Mouse (Mus musculus): Measurements from ENCODE around the gene Cic. TPM values are rescaled to one million over a fixed set of nuclear protein-coding genes. Genes with fewer than 3 reads are reported as not detected.

The Cic gene
- polyA plus RNA-seq, 1 experiment from 2014 or later, result 8.9 TPM

DNA sequence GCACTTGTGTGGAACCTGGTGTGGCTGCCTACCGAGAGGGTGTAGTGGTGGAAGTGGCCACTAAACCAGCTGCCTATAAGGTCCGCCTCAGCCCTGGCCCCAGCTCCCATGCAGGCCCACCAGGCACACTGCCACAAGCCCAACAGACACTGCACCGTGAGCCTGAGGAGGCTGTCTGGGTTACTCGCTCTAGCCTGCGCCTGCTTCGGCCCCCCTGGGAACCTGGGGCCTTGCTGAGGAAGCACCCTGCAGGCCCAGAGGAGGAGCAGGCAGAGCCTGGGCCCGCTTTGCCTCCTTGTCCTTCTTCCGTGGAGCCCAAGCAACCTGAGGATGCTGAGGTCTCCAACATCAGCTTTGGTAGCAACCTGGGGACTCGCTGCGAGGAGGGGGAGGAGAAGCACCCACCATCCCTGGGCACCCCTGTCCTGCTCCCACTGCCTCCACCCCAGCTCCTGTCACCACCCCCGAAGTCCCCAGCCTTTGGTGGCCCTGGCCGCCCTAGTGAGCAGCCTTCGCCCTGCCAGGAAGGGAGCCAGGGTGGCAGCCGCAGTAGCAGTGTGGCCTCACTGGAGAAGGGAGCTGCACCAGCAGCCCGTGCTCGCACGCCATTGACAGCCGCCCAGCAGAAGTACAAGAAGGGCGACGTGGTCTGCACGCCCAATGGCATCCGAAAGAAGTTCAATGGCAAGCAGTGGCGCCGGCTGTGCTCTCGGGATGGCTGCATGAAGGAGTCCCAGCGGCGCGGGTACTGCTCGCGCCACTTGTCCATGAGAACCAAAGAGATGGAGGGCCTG is 4.3 kb downstream of the Cic start:
- H3K27me3 ChIP-seq, result no peaks in the 10 kb centered on the region
- no peak for ATAC-seq (ENCODE audit: insufficient read depth)
- peaks cover 87% of the 10 kb centered on the region for H3K4me1 ChIP-seq (replicated peaks)
- H3K4me2 ChIP-seq, result no peak overlapping the region
- 88% methylated on average over 30 of the region's 30 CpGs for WGBS (ENCODE audit: insufficient replicate concordance)
- H3K9me3 ChIP-seq (replicated peaks), result no peaks in the 10 kb centered on the region
- H3K4me3 ChIP-seq (replicated peaks), result no peak overlapping the region
- peaks cover 26% of the 10 kb centered on the region for H3K36me3 ChIP-seq (replicated peaks)
- no peak overlapping the region for H3K9ac ChIP-seq
- H3K27ac ChIP-seq (replicated peaks), result 0 out of 2 replicates have a peak overlapping the region, but pooled peaks have one; percentile 96

DNA sequence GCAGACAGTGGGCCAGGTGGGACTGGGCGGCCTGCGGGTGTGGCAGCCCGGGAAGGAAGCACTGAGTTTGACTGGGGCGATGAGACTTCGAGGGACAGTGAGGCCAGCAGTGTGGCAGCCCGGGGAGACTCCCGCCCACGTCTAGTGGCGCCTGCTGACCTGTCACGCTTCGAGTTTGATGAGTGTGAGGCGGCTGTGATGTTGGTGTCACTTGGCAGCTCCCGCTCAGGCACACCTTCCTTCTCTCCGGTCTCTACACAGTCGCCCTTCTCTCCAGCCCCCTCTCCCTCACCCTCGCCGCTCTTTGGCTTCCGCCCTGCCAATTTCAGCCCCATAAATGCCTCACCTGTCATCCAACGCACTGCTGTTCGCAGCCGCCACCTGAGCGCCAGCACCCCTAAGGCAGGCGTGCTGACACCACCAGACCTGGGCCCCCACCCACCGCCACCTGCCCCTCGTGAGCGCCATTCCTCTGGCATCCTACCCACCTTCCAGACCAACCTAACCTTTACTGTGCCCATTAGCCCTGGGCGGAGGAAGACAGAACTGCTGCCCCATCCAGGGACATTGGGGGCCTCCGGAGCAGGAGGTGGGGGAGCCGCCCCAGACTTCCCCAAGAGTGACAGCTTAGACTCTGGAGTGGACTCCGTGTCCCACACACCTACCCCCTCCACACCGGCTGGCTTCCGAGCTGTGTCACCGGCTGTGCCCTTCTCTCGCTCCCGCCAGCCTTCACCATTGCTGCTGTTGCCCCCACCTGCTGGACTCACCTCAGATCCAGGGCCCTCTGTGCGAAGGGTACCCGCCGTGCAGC is 5.1 kb downstream of the Cic start:
- ATAC-seq (ENCODE audit: insufficient read depth), result no peak
- Histone ChIP-seq H3K9me3 (replicated peaks) (no peaks in the 10 kb centered on the region), H3K4me1 (replicated peaks) (peaks cover 91% of the 10 kb centered on the region), H3K27ac (replicated peaks) (peak overlapping the region; percentile 96), H3K4me3 (replicated peaks) (0 out of 2 replicates have a peak overlapping the region, but pooled peaks have one; percentile 41), H3K4me2 (peak overlapping the region; percentile 71), H3K27me3 (no peaks in the 10 kb centered on the region), H3K36me3 (replicated peaks) (peaks cover 26% of the 10 kb centered on the region), H3K9ac (no peak overlapping the region)
- WGBS (ENCODE audit: insufficient replicate concordance), result 86% methylated on average over 38 of the region's 38 CpGs

DNA sequence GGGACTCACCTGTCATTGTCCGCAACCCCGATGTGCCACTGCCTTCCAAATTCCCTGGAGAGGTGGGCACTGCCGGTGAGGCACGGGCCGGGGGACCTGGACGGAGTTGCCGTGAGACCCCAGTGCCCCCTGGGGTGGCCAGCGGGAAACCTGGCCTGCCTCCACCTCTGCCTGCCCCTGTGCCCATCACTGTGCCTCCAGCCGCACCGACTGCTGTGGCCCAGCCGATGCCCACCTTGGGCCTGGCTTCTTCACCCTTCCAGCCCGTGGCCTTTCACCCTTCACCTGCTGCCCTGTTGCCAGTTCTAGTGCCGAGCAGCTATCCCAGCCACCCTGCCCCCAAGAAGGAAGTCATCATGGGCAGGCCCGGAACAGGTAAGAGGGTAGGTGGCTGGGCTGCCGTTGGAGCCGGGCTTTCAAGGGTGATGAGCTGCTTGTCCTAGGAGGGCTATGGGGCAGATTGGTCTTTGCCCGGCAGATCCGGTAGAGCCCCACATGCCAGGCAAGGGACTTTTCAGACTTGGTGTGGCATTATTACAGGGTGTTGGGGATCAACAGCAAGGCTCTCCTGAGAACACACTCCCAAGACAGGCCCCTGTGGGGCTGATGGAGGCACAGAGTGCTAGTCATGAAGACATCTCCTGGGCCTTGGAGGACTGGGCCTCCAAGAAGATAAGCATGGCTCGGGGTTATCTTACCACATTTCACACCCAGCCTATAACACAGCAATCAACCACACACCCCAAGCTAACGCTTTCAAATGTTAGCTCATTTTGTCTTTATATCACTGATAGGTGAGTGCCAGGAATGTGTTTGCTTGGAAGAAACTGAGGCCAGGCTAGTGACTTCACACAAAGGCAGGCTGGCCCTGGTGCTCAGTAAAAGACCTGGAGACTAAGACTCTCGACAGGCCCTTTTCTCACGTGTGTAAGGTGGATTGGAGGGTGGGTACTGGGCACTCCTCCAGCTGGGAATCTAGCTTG is 6.0 kb downstream of the Cic start:
- ATAC-seq (ENCODE audit: insufficient read depth), result peak; percentile 72

DNA sequence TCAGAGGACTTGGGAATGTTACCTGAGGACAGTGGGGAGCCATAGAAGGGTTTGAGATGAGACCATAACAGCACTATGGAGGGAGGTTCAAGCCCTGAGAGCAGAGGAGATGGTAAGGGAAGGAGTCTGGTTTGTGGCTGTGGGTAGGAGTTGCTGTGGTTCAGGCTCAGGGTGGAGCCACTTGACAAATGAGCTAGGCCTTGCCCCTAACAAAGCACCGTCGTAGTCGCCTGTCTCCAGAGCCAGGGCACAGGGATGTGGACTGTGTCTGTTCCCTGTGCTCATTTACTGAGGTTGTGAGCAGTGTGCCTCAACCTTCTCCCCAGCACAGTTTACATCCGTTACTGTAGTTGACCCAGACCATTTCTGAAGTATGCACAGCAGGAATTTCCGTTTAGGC is 7.1 kb downstream of the Cic start:
- no peaks in the 10 kb centered on the region for H3K27me3 ChIP-seq
- no peaks in the 10 kb centered on the region for H3K9me3 ChIP-seq (replicated peaks)
- H3K4me2 ChIP-seq, result peak overlapping the region; percentile 71
- H3K4me3 ChIP-seq (replicated peaks), result no peak overlapping the region
- H3K27ac ChIP-seq (replicated peaks), result peak overlapping the region; percentile 96
- H3K9ac ChIP-seq, result peak overlapping the region; percentile 57; the same call in 1 of the 2 replicates
- 25% methylated on average over 5 of the region's 5 CpGs for WGBS (ENCODE audit: insufficient replicate concordance)
- no peak for ATAC-seq (ENCODE audit: insufficient read depth)
- H3K4me1 ChIP-seq (replicated peaks), result peaks cover 96% of the 10 kb centered on the region
- H3K36me3 ChIP-seq (replicated peaks), result peaks cover 26% of the 10 kb centered on the region

More for the DNA sequence above, 6.0 kb downstream of the Cic start:
- Histone ChIP-seq H3K9ac (peak overlapping the region; percentile 57), H3K4me3 (replicated peaks) (peak overlapping the region; percentile 41), H3K27me3 (no peaks in the 10 kb centered on the region), H3K9me3 (replicated peaks) (no peaks in the 10 kb centered on the region), H3K27ac (replicated peaks) (peak overlapping the region; percentile 96), H3K36me3 (replicated peaks) (peaks cover 26% of the 10 kb centered on the region), H3K4me2 (peak overlapping the region; percentile 71), H3K4me1 (replicated peaks) (peaks cover 98% of the 10 kb centered on the region)
- WGBS (ENCODE audit: insufficient replicate concordance), result 63% methylated on average over 22 of the region's 22 CpGs

DNA sequence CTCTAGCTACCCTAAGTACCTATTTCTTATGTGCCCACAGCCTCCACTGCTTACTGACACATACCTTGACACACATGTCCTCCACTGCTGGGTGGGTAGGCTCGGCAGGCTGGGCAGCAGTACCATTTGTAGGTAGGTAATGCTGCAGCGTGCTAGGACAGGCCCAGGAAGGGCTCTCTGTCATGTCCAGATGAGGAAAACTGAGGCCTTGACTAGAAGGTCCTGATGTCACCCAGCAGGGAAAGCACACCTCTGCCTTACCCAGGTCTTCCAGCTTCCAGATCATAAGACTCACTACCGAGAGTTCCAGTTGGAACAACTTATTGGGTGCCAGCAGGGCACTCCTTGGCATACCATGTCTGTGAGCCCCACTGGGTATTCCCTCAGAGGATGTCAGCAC is 7.5 kb downstream of the Cic start:
- Histone ChIP-seq H3K27ac (replicated peaks) (peak overlapping the region; percentile 96), H3K4me2 (peak overlapping the region; percentile 71), H3K27me3 (no peaks in the 10 kb centered on the region), H3K4me1 (replicated peaks) (peaks cover 96% of the 10 kb centered on the region), H3K9ac (peak overlapping the region; percentile 57; the same call in 1 of the 2 replicates), H3K4me3 (replicated peaks) (no peak overlapping the region), H3K9me3 (replicated peaks) (no peaks in the 10 kb centered on the region), H3K36me3 (replicated peaks) (peaks cover 26% of the 10 kb centered on the region)
- ATAC-seq (ENCODE audit: insufficient read depth), result no peak
- 84% methylated on average over 3 of the region's 3 CpGs for WGBS (ENCODE audit: insufficient replicate concordance)

DNA sequence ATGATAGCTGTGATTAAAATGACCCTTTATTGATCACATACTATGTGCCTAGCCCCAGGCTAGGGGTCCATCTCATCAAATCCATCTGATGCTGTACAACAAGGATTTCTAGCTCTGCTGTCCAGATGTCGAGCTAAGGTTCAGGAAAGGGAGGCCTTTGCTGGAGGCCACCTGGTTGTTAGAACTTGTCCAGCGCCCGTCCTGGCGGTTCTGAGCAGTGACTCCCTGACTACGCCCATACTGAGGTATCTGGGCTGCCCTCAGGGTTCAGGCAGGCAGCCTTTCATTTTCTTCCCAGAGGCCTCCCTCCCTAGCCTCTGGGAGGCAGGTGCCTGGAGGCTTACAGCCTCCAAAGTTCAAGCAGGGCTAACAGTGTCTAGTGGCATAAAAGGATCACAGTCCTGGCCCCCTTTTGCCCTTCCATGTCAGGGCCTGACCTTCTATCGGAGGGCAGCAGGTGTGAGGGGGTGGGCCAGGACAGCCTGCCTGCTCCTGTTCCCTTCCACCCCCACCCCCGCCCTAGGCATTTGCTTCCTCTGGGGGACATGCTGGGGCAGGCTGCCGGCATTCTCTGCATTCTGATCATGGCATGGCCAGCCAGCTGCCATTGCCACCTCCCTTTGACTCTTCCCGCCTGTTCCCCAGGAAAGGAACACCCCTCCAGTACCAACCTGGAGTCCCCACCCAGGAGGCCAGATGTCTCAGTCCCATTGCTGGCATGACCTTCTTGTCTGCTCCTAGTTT is 8.2 kb downstream of the Cic start:
- Histone ChIP-seq H3K27ac (replicated peaks) (peak overlapping the region; percentile 96), H3K4me3 (replicated peaks) (no peak overlapping the region), H3K9ac (peak overlapping the region; percentile 17; the same call in 1 of the 2 replicates), H3K36me3 (replicated peaks) (peaks cover 26% of the 10 kb centered on the region), H3K4me1 (replicated peaks) (peaks cover 96% of the 10 kb centered on the region), H3K4me2 (peak overlapping the region; percentile 16), H3K9me3 (replicated peaks) (no peaks in the 10 kb centered on the region), H3K27me3 (no peaks in the 10 kb centered on the region)
- 64% methylated on average over 9 of the region's 9 CpGs for WGBS (ENCODE audit: insufficient replicate concordance)
- ATAC-seq (ENCODE audit: insufficient read depth), result no peak

DNA sequence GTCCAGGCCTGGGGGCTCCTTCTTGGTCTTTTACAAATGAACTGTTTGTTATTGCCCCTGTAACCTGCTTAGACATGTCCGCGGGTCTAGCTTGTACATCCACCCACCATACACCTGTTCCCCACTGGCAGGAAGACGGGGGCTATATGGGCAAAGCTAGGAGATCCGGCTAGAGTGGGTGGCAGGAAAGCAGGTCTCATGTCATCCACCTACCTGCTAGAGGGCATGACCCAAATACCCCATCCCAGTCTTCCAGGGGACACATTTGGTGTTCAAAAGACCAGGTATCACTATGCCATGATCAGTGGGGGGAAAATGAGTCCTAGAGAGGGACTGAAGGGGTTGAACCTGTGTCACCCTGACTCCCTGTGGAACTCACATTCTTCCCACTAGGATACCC is 9.9 kb downstream of the Cic start:
- Histone ChIP-seq H3K4me3 (replicated peaks) (peak overlapping the region; percentile 68; the same call in 1 of the 2 replicates), H3K4me2 (peak overlapping the region; percentile 98), H3K4me1 (replicated peaks) (peaks cover 92% of the 10 kb centered on the region), H3K9ac (peak overlapping the region; percentile 79; the same call in 1 of the 2 replicates), H3K9me3 (replicated peaks) (no peaks in the 10 kb centered on the region), H3K27ac (replicated peaks) (peak overlapping the region; percentile 96), H3K27me3 (no peaks in the 10 kb centered on the region), H3K36me3 (replicated peaks) (peaks cover 9% of the 10 kb centered on the region)
- no peak for ATAC-seq (ENCODE audit: insufficient read depth)
- 76% methylated on average over 4 of the region's 4 CpGs for WGBS (ENCODE audit: insufficient replicate concordance)

DNA sequence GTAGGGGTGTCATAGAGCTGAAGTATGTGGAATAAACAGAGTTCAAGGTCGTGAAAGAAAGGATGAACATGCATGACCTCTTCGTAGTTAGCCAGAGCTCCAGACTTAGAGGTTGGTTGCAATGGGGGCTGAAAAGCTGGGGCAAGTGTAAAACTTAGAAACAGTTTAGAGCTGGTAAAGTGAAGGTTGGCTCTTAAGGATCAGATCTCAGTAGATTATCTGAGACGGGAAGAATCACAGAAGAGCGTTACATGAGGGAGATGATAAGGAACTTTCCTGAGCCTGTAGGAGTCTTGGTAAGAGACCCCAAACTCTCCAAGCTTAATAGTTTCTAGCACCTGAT is 10.5 kb downstream of the Cic start:
- no peaks in the 10 kb centered on the region for H3K27me3 ChIP-seq
- peak overlapping the region; percentile 96 for H3K27ac ChIP-seq (replicated peaks)
- H3K36me3 ChIP-seq (replicated peaks), result peaks cover 3% of the 10 kb centered on the region; the same call in 1 of the 2 replicates
- peak overlapping the region; percentile 98 for H3K4me2 ChIP-seq
- peaks cover 91% of the 10 kb centered on the region for H3K4me1 ChIP-seq (replicated peaks)
- no peaks in the 10 kb centered on the region for H3K9me3 ChIP-seq (replicated peaks)
- H3K4me3 ChIP-seq (replicated peaks), result peak overlapping the region; percentile 68
- H3K9ac ChIP-seq, result peak overlapping the region; percentile 79
- WGBS (ENCODE audit: insufficient replicate concordance), result 11% methylated on average over 4 of the region's 4 CpGs
- ATAC-seq (ENCODE audit: insufficient read depth), result no peak

DNA sequence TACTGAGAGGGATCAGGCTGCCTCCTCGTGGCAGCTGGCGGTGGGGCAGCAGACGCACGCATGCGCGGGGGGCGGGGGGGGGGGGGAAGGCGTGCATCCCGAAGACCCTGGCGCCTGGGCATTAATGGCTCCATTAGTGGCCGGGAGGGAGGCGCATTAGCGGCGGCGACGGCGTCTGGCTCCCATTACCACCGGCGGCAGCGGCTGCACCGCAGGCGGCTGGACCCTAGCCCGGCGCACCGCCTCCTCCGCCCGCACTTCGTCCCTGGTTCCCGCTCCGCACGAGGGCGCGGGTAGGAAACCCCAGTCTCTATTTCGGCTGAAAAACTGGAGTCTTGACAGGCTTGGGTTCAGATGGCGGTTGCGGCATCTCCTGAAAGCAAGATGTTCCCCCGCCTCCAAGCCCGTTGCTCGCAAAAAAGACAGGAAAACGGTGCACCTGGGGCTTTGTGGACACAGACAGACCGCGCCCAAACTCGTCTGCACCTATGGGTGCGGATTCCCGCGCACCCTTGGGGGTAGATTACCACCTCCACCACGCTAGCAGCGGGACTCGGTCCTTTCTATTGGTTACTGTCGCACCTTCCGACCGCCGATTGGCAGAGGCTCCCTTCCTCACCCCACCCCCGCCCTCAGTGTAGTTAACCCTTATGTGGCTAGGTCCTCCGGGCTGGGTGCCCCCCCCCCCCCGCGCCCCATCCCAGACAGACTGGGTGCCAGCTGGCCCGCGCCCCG is 11.0 kb downstream of the Cic start:
- H3K4me1 ChIP-seq (replicated peaks), result peaks cover 91% of the 10 kb centered on the region
- no peaks in the 10 kb centered on the region for H3K9me3 ChIP-seq (replicated peaks)
- ATAC-seq (ENCODE audit: insufficient read depth), result peak; percentile 60
- H3K4me2 ChIP-seq, result peak overlapping the region; percentile 98
- peak overlapping the region; percentile 68 for H3K4me3 ChIP-seq (replicated peaks)
- peak overlapping the region; percentile 79 for H3K9ac ChIP-seq
- H3K27ac ChIP-seq (replicated peaks), result peak overlapping the region; percentile 96
- H3K27me3 ChIP-seq, result no peaks in the 10 kb centered on the region
- WGBS (ENCODE audit: insufficient replicate concordance), result 1% methylated on average over 57 of the region's 60 CpGs
- H3K36me3 ChIP-seq (replicated peaks), result no peaks in the 10 kb centered on the region; the same call in 1 of the 2 replicates

All from liver, embryonic 15.5 days (tissue).